Mouse (Mus musculus) CH12.LX (cell line): Measurements from ENCODE around the gene Ckap2l. TPM values are rescaled to one million over a fixed set of nuclear protein-coding genes. Genes with fewer than 3 reads are reported as not detected.

Experiments
- DNase-seq: peaks from one replicate; pipeline ENCODE4 v3.0.0-alpha.2; 2013; ENCODE audit errors: extremely low read depth
- H3K27ac ChIP-seq: 2 replicates; pipeline ENCODE4 v1.5.1; 2012; ENCODE audit warnings: low read depth, mild to moderate bottlenecking, control low read depth, moderate library complexity; ENCODE audit not compliant: insufficient read depth
- H3K27me3 ChIP-seq: replicated peaks from 2 replicates; pipeline ENCODE3; 2012; ENCODE audit warnings: inconsistent platforms
- H3K36me3 ChIP-seq, 2 experiments: replicated peaks in 1 of 2; 2 replicates each; pipeline versions ENCODE3 to v1.6.1; 2012; ENCODE audit warnings: inconsistent platforms in 1 of 2, low read length in 1 of 2, mild to moderate bottlenecking in 1 of 2, mixed read lengths in 1 of 2, moderate library complexity in 1 of 2; ENCODE audit not compliant: control insufficient read depth in 1 of 2, insufficient read depth in 1 of 2
- H3K4me1 ChIP-seq, 2 experiments: 2 replicates each; pipeline ENCODE4 v1.6.1; 2012; ENCODE audit warnings: inconsistent platforms in 1 of 2, moderate library complexity in 1 of 2; ENCODE audit not compliant: insufficient read depth in 2 of 2, control insufficient read depth in 1 of 2
- H3K4me2 ChIP-seq: 2 replicates; pipeline ENCODE4 v1.6.1; 2012; ENCODE audit warnings: low read depth, mild to moderate bottlenecking, control low read depth; ENCODE audit not compliant: poor library complexity, insufficient read depth, severe bottlenecking
- H3K4me3 ChIP-seq, 3 experiments: fragments of 150-350 bp in 1 of 3; sonication (generic) in 1 of 3; replicated peaks in 1 of 3; 2 replicates each; pipeline versions ENCODE3 to v1.5.1; 2011 to 2012; ENCODE audit warnings: low read depth in 2 of 3, low read length in 2 of 3, mild to moderate bottlenecking in 2 of 3, moderate library complexity in 2 of 3, control low read depth in 1 of 3, improper control_type of control experiment in 1 of 3, inconsistent platforms in 1 of 3, mixed read lengths in 1 of 3; ENCODE audit not compliant: poor library complexity in 1 of 3
- H3K79me2 ChIP-seq: replicated peaks from 2 replicates; pipeline ENCODE4 v1.6.1; 2012; ENCODE audit warnings: mild to moderate bottlenecking, moderate library complexity; ENCODE audit not compliant: control insufficient read depth, poor library complexity, insufficient read depth, severe bottlenecking; ENCODE audit errors: extremely low read depth
- H3K9ac ChIP-seq: 2 replicates; pipeline ENCODE4 v1.6.1; 2012; ENCODE audit warnings: low read depth, mild to moderate bottlenecking, control low read depth, moderate library complexity; ENCODE audit not compliant: insufficient read depth
- H3K9me3 ChIP-seq: replicated peaks from 2 replicates; pipeline ENCODE3; 2012; ENCODE audit warnings: low read length, inconsistent platforms, mixed read lengths
- CHD2 ChIP-seq: IDR thresholded peaks from 2 replicates; pipeline ENCODE4 v1.6.1; 2011; ENCODE audit warnings: low read length, improper control_type of control experiment
- E2F4 ChIP-seq: IDR thresholded peaks from 2 replicates; pipeline ENCODE4 v1.6.1; 2011; ENCODE audit warnings: low read depth, low read length, improper control_type of control experiment; ENCODE audit not compliant: insufficient replicate concordance
- ELF1 ChIP-seq: IDR thresholded peaks from 2 replicates; pipeline ENCODE4 v1.6.1; 2014; ENCODE audit warnings: low read depth, mild to moderate bottlenecking, inconsistent platforms, low read length, improper control_type of control experiment
- IRF4 ChIP-seq: IDR thresholded peaks from 2 replicates; pipeline ENCODE4 v1.6.1; 2014; ENCODE audit warnings: low read depth, mild to moderate bottlenecking, inconsistent platforms, low read length, improper control_type of control experiment
- JUN ChIP-seq: IDR thresholded peaks from 2 replicates; pipeline ENCODE4 v1.6.1; 2011; ENCODE audit warnings: low read depth, mild to moderate bottlenecking, low read length, improper control_type of control experiment, moderate library complexity; ENCODE audit not compliant: insufficient read depth
- JUND ChIP-seq: conservative IDR thresholded peaks from 2 replicates; pipeline ENCODE4 v1.6.1; 2011; ENCODE audit warnings: low read depth, low read length, improper control_type of control experiment
- KAT2A ChIP-seq: IDR thresholded peaks from 2 replicates; pipeline ENCODE4 v1.6.1; 2012; ENCODE audit warnings: low read length, improper control_type of control experiment, inconsistent platforms; ENCODE audit not compliant: insufficient replicate concordance
- MAFK ChIP-seq: IDR thresholded peaks from 2 replicates; pipeline ENCODE4 v1.6.1; 2011; ENCODE audit warnings: low read length, improper control_type of control experiment; ENCODE audit not compliant: insufficient replicate concordance
- MAX ChIP-seq: IDR thresholded peaks from 2 replicates; pipeline ENCODE4 v1.6.1; 2011; ENCODE audit warnings: low read length, improper control_type of control experiment
- MAZ ChIP-seq: IDR thresholded peaks from 2 replicates; pipeline ENCODE4 v1.6.1; 2012; ENCODE audit warnings: low read depth, mild to moderate bottlenecking, inconsistent platforms, low read length, improper control_type of control experiment, moderate library complexity
- MYC ChIP-seq: IDR thresholded peaks from 2 replicates; pipeline ENCODE4 v1.6.1; 2011; ENCODE audit warnings: low read depth, mild to moderate bottlenecking, improper control_type of control experiment, low read length
- NRF1 ChIP-seq: IDR thresholded peaks from 2 replicates; pipeline ENCODE4 v1.6.1; 2014; ENCODE audit warnings: low read depth, mild to moderate bottlenecking, inconsistent platforms, low read length, improper control_type of control experiment, moderate library complexity
- PAX5 ChIP-seq: IDR thresholded peaks from 2 replicates; pipeline ENCODE4 v1.6.1; 2012; ENCODE audit warnings: low read length, inconsistent platforms, mixed read lengths
- POLR2AphosphoS2 ChIP-seq: IDR thresholded peaks from 2 replicates; pipeline ENCODE4 v1.6.1; 2011; ENCODE audit warnings: low read depth, low read length, improper control_type of control experiment
- RAD21 ChIP-seq: IDR thresholded peaks from 2 replicates; pipeline ENCODE4 v1.6.1; 2011; ENCODE audit warnings: low read depth, mild to moderate bottlenecking, low read length, improper control_type of control experiment, moderate library complexity
- RCOR1 ChIP-seq: conservative IDR thresholded peaks from 2 replicates; pipeline ENCODE4 v1.6.1; 2012; ENCODE audit warnings: low read depth, mild to moderate bottlenecking, inconsistent platforms, low read length, improper control_type of control experiment
- SIN3A ChIP-seq: IDR thresholded peaks from 2 replicates; pipeline ENCODE4 v1.6.1; 2012; ENCODE audit warnings: low read length, improper control_type of control experiment, inconsistent platforms
- SMC3 ChIP-seq: IDR thresholded peaks from 2 replicates; pipeline ENCODE4 v1.6.1; 2011; ENCODE audit warnings: low read depth, low read length, improper control_type of control experiment
- UBTF ChIP-seq: IDR thresholded peaks from 2 replicates; pipeline ENCODE4 v1.6.1; 2012; ENCODE audit warnings: low read depth, mild to moderate bottlenecking, inconsistent platforms, low read length, improper control_type of control experiment, moderate library complexity
- USF1 ChIP-seq: IDR thresholded peaks from 2 replicates; pipeline ENCODE4 v1.6.1; 2014; ENCODE audit warnings: low read depth, mild to moderate bottlenecking, inconsistent platforms, low read length, improper control_type of control experiment
- USF2 ChIP-seq: conservative IDR thresholded peaks from 2 replicates; pipeline ENCODE4 v1.6.1; 2011; ENCODE audit warnings: low read depth, low read length, improper control_type of control experiment
- ZKSCAN1 ChIP-seq: IDR thresholded peaks from 2 replicates; pipeline ENCODE4 v1.6.1; 2012; ENCODE audit warnings: low read depth, inconsistent platforms, low read length, improper control_type of control experiment, borderline replicate concordance
- dilution Hi-C: fragments of 300-500 bp; cut with MboI; formaldehyde crosslinking; loops from 2 replicates; pipeline ENCODE4 v1.14.3; 2020; ENCODE audit warnings: low sequenced_read_pairs; ENCODE audit not compliant: extremely low pct_unique_long_range_greater_than_20kb, extremely low pct_ligation_motif_present
- in situ Hi-C: fragments of 300-500 bp; cut with MboI; formaldehyde crosslinking; loops from 3 replicates; pipeline ENCODE4 v1.14.3; 2019; ENCODE audit warnings: low sequenced_read_pairs, low pct_ligation_motif_present, low pct_unique_long_range_greater_than_20kb, mixed read lengths
- polyA plus RNA-seq: library from polyadenylated mRNA; unstranded; fragments of >175 nt; gene quantifications from 2 replicates; pipeline ENCODE4 v1.2.1, GENCODE M21; 2012; ENCODE audit warnings: low read depth; ENCODE audit not compliant: insufficient read length
- total RNA-seq, 2 experiments: library from RNA; depleted of rRNA; stranded (reverse); fragments of 300-350 nt in 1 of 2; fragments of >200 nt in 1 of 2; gene quantifications; 2 replicates each; pipeline ENCODE4 v1.2.3; 2012 to 2014

The Ckap2l gene
- total and polyA plus RNA-seq, 3 experiments: 13.3 to 35.6 (median 23.6) TPM

GRCm38 (mm10) chr2:129295075-129295474 is 1.9 kb downstream of the Ckap2l start:
- Histone ChIP-seq H3K79me2 (peaks cover 13% of the 10 kb centered on the region), H3K4me2 (no peak overlapping the region), H3K9ac (no peak overlapping the region), H3K36me3 (peaks cover 13 to 24% of the 10 kb centered on the region in 2 experiments), H3K27ac (no peak overlapping the region), H3K27me3 (no peaks in the 10 kb centered on the region), H3K4me1 (peaks cover 8 to 18% of the 10 kb centered on the region in 2 experiments; a peak in 3 of 4 replicates), H3K9me3 (no peaks in the 10 kb centered on the region), H3K4me3 (no peak overlapping the region)
- TF ChIP-seq ELF1 (no peak), MAZ (no peak), SMC3 (no peak), NRF1 (no peak), USF2 (no peak), JUND (no peak), PAX5 (no peak), MYC (no peak), E2F4 (no peak), RAD21 (no peak), SIN3A (no peak), RCOR1 (no peak), POLR2AphosphoS2 (no peak), USF1 (no peak), MAFK (no peak), JUN (no peak), IRF4 (no peak), UBTF (no peak), KAT2A (no peak)
- dilution Hi-C loops (no loop called here), in situ Hi-C loops (no loop called here)
- DNase-seq: no peak

- TF ChIP-seq PAX5 (no peak), MAX (no peak), CHD2 (no peak), USF2 (no peak), USF1 (no peak), ZKSCAN1 (no peak), MAFK (no peak)
- DNase-seq: no peak
- Histone ChIP-seq H3K9ac (no peak overlapping the region), H3K4me2 (no peak overlapping the region), H3K36me3 (peaks cover 58 to 83% of the 10 kb centered on the region in 2 experiments), H3K4me1 (peaks cover 0 to 6% of the 10 kb centered on the region in 2 experiments; a peak in 1 of 4 replicates), H3K27ac (no peak overlapping the region), H3K4me3 (no peak overlapping the region), H3K27me3 (no peaks in the 10 kb centered on the region), H3K9me3 (no peaks in the 10 kb centered on the region), H3K79me2 (no peaks in the 10 kb centered on the region; the same call in 1 of the 2 replicates)
- in situ Hi-C loops: loop anchor here (25.0 kb wide), 2 partner anchors 337 to 587 kb away; partner anchors contain the start of genes Anapc1, Mertk and Zc3h8
- dilution Hi-C loops: no loop called here
Measured at GRCm38 (mm10) chr2:129273823-129274222, 23.2 kb downstream of the Ckap2l start.
